Mouse (Mus musculus) CH12.LX (cell line): ENCODE results near the gene Fbxo30. TPM values are rescaled to one million over a fixed set of nuclear protein-coding genes. Genes with fewer than 3 reads are reported as not detected.

Experiments
- DNase-seq: peaks from one replicate; pipeline ENCODE4 v3.0.0-alpha.2; 2013; ENCODE audit errors: extremely low read depth
- H3K27ac ChIP-seq: 2 replicates; pipeline ENCODE4 v1.5.1; 2012; ENCODE audit warnings: low read depth, mild to moderate bottlenecking, control low read depth, moderate library complexity; ENCODE audit not compliant: insufficient read depth
- H3K27me3 ChIP-seq: replicated peaks from 2 replicates; pipeline ENCODE3; 2012; ENCODE audit warnings: inconsistent platforms
- H3K36me3 ChIP-seq, 2 experiments: replicated peaks in 1 of 2; 2 replicates each; pipeline versions ENCODE3 to v1.6.1; 2012; ENCODE audit warnings: inconsistent platforms in 1 of 2, low read length in 1 of 2, mild to moderate bottlenecking in 1 of 2, mixed read lengths in 1 of 2, moderate library complexity in 1 of 2; ENCODE audit not compliant: control insufficient read depth in 1 of 2, insufficient read depth in 1 of 2
- H3K4me1 ChIP-seq, 2 experiments: 2 replicates each; pipeline ENCODE4 v1.6.1; 2012; ENCODE audit warnings: inconsistent platforms in 1 of 2, moderate library complexity in 1 of 2; ENCODE audit not compliant: insufficient read depth in 2 of 2, control insufficient read depth in 1 of 2
- H3K4me2 ChIP-seq: 2 replicates; pipeline ENCODE4 v1.6.1; 2012; ENCODE audit warnings: low read depth, mild to moderate bottlenecking, control low read depth; ENCODE audit not compliant: poor library complexity, insufficient read depth, severe bottlenecking
- H3K4me3 ChIP-seq, 3 experiments: fragments of 150-350 bp in 1 of 3; sonication (generic) in 1 of 3; replicated peaks in 1 of 3; 2 replicates each; pipeline versions ENCODE3 to v1.5.1; 2011 to 2012; ENCODE audit warnings: low read depth in 2 of 3, low read length in 2 of 3, mild to moderate bottlenecking in 2 of 3, moderate library complexity in 2 of 3, control low read depth in 1 of 3, improper control_type of control experiment in 1 of 3, inconsistent platforms in 1 of 3, mixed read lengths in 1 of 3; ENCODE audit not compliant: poor library complexity in 1 of 3
- H3K79me2 ChIP-seq: replicated peaks from 2 replicates; pipeline ENCODE4 v1.6.1; 2012; ENCODE audit warnings: mild to moderate bottlenecking, moderate library complexity; ENCODE audit not compliant: control insufficient read depth, poor library complexity, insufficient read depth, severe bottlenecking; ENCODE audit errors: extremely low read depth
- H3K9ac ChIP-seq: 2 replicates; pipeline ENCODE4 v1.6.1; 2012; ENCODE audit warnings: low read depth, mild to moderate bottlenecking, control low read depth, moderate library complexity; ENCODE audit not compliant: insufficient read depth
- H3K9me3 ChIP-seq: replicated peaks from 2 replicates; pipeline ENCODE3; 2012; ENCODE audit warnings: low read length, inconsistent platforms, mixed read lengths
- BHLHE40 ChIP-seq: IDR thresholded peaks from 2 replicates; pipeline ENCODE4 v1.6.1; 2011; ENCODE audit warnings: mild to moderate bottlenecking, low read depth, low read length, improper control_type of control experiment
- CTCF ChIP-seq, 2 experiments: IDR thresholded peaks in 1 of 2; conservative IDR thresholded peaks in 1 of 2; 2 replicates each; pipeline ENCODE4 v1.5.1; 2011 to 2012; ENCODE audit warnings: low read depth in 2 of 2, low read length in 2 of 2, improper control_type of control experiment in 1 of 2, inconsistent platforms in 1 of 2, mild to moderate bottlenecking in 1 of 2, moderate library complexity in 1 of 2
- E2F4 ChIP-seq: IDR thresholded peaks from 2 replicates; pipeline ENCODE4 v1.6.1; 2011; ENCODE audit warnings: low read depth, low read length, improper control_type of control experiment; ENCODE audit not compliant: insufficient replicate concordance
- GABPA ChIP-seq: IDR thresholded peaks from 2 replicates; pipeline ENCODE4 v1.6.1; 2012; ENCODE audit warnings: low read depth, low read length, improper control_type of control experiment, inconsistent platforms; ENCODE audit not compliant: insufficient replicate concordance
- JUN ChIP-seq: IDR thresholded peaks from 2 replicates; pipeline ENCODE4 v1.6.1; 2011; ENCODE audit warnings: low read depth, mild to moderate bottlenecking, low read length, improper control_type of control experiment, moderate library complexity; ENCODE audit not compliant: insufficient read depth
- KAT2A ChIP-seq: IDR thresholded peaks from 2 replicates; pipeline ENCODE4 v1.6.1; 2012; ENCODE audit warnings: low read length, improper control_type of control experiment, inconsistent platforms; ENCODE audit not compliant: insufficient replicate concordance
- MAZ ChIP-seq: IDR thresholded peaks from 2 replicates; pipeline ENCODE4 v1.6.1; 2012; ENCODE audit warnings: low read depth, mild to moderate bottlenecking, inconsistent platforms, low read length, improper control_type of control experiment, moderate library complexity
- MXI1 ChIP-seq: IDR thresholded peaks from 2 replicates; pipeline ENCODE4 v1.6.1; 2011; ENCODE audit warnings: mild to moderate bottlenecking, low read depth, low read length, improper control_type of control experiment
- MYC ChIP-seq: IDR thresholded peaks from 2 replicates; pipeline ENCODE4 v1.6.1; 2011; ENCODE audit warnings: low read depth, mild to moderate bottlenecking, improper control_type of control experiment, low read length
- NELFE ChIP-seq: IDR thresholded peaks from 2 replicates; pipeline ENCODE4 v1.6.1; 2011; ENCODE audit warnings: low read depth, low read length, improper control_type of control experiment
- POLR2AphosphoS2 ChIP-seq: IDR thresholded peaks from 2 replicates; pipeline ENCODE4 v1.6.1; 2011; ENCODE audit warnings: low read depth, low read length, improper control_type of control experiment
- RAD21 ChIP-seq: IDR thresholded peaks from 2 replicates; pipeline ENCODE4 v1.6.1; 2011; ENCODE audit warnings: low read depth, mild to moderate bottlenecking, low read length, improper control_type of control experiment, moderate library complexity
- USF1 ChIP-seq: IDR thresholded peaks from 2 replicates; pipeline ENCODE4 v1.6.1; 2014; ENCODE audit warnings: low read depth, mild to moderate bottlenecking, inconsistent platforms, low read length, improper control_type of control experiment
- USF2 ChIP-seq: conservative IDR thresholded peaks from 2 replicates; pipeline ENCODE4 v1.6.1; 2011; ENCODE audit warnings: low read depth, low read length, improper control_type of control experiment
- ZC3H11A ChIP-seq: IDR thresholded peaks from 2 replicates; pipeline ENCODE4 v1.6.1; 2012; ENCODE audit warnings: low read depth, mild to moderate bottlenecking, inconsistent platforms, low read length, improper control_type of control experiment
- ZMIZ1 ChIP-seq: IDR thresholded peaks from 2 replicates; pipeline ENCODE4 v1.6.1; 2012; ENCODE audit warnings: low read depth, mild to moderate bottlenecking, inconsistent platforms, low read length, improper control_type of control experiment
- ZNF384 ChIP-seq: IDR thresholded peaks from 2 replicates; pipeline ENCODE4 v1.6.1; 2012; ENCODE audit warnings: low read depth, low read length, improper control_type of control experiment, inconsistent platforms
- dilution Hi-C: fragments of 300-500 bp; cut with MboI; formaldehyde crosslinking; loops from 2 replicates; pipeline ENCODE4 v1.14.3; 2020; ENCODE audit warnings: low sequenced_read_pairs; ENCODE audit not compliant: extremely low pct_unique_long_range_greater_than_20kb, extremely low pct_ligation_motif_present
- in situ Hi-C: fragments of 300-500 bp; cut with MboI; formaldehyde crosslinking; loops from 3 replicates; pipeline ENCODE4 v1.14.3; 2019; ENCODE audit warnings: low sequenced_read_pairs, low pct_ligation_motif_present, low pct_unique_long_range_greater_than_20kb, mixed read lengths
- polyA plus RNA-seq: library from polyadenylated mRNA; unstranded; fragments of >175 nt; gene quantifications from 2 replicates; pipeline ENCODE4 v1.2.1, GENCODE M21; 2012; ENCODE audit warnings: low read depth; ENCODE audit not compliant: insufficient read length
- total RNA-seq, 2 experiments: library from RNA; depleted of rRNA; stranded (reverse); fragments of 300-350 nt in 1 of 2; fragments of >200 nt in 1 of 2; gene quantifications; 2 replicates each; pipeline ENCODE4 v1.2.3; 2012 to 2014

Fbxo30 gene
- total and polyA plus RNA-seq, 3 experiments = 1.8 to 3.1 (median 2.6) TPM

DNA sequence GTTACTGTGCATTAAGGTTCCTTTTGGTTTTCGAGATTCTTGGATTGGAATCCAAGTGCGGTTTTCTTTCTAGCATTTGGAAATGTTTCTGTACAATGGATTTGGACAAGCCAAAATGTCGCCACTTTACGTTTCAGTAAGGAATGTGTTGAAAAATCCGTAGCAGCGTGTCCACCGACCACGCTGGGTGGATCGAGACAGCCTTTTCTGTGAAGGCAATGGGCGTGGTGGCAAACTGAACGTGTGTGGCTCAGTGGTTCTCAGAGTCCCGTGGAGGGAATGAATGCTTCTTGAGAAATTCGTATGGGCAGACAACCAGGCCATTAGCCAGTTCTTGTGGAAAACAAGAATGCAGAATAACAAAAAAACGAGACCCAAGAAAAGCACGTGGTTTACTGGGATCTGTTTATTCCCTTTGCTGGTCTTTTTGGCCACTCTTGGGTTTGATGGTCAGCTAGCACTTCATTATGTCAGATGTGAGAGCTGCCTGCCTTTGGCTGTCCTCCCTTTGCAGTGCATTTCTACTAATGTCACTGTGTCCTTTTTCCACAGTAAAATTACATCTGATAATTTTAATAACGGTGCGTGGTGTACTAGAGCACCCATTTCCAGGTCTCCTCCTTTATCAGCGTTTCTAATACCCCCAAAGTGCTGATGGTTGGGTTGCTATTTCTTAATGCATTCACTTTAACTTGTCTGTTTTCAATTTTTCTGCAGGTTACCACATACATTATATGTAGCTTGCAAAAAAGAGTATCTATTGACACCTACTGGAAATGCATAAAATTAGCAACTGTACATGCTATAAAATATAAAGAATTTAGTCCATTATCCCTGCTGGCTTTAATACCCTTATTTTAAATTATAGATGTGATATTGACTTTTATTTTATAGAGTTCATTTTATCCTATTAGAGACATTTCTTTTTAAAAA lies 63.7 kb downstream of the Fbxo30 start:
- dilution Hi-C loops (no loop called here), in situ Hi-C loops (no loop called here)
- H3K27me3 ChIP-seq = no peaks in the 10 kb centered on the region
- TF ChIP-seq MYC (no peak), MXI1 (no peak), MAZ (no peak), JUN (no peak), NELFE (no peak), USF1 (no peak), ZMIZ1 (no peak), ZC3H11A (no peak), CTCF (conservative IDR thresholded peaks at IDR 0.05 in 1 of 2, IDR thresholded peaks at IDR 0.05 in 1 of 2; ENCODE audit: low read depth in 2 of 2, low read length in 2 of 2) (peak in 1 of 2 experiments; percentile 21; a peak in 1 of 4 replicates), POLR2AphosphoS2 (no peak), GABPA (no peak), BHLHE40 (no peak), ZNF384 (no peak), KAT2A (no peak), RAD21 (peak; percentile 35), USF2 (no peak), E2F4 (no peak)
- no peaks in the 10 kb centered on the region for H3K79me2 ChIP-seq
- H3K36me3 ChIP-seq = no peaks in the 10 kb centered on the region
- no peak for DNase-seq
- no peaks in the 10 kb centered on the region for H3K9me3 ChIP-seq
- no peak overlapping the region for H3K9ac ChIP-seq
- H3K4me3 ChIP-seq = no peak overlapping the region
- H3K4me1 ChIP-seq = no peaks in the 10 kb centered on the region
- H3K4me2 ChIP-seq = no peak overlapping the region
- H3K27ac ChIP-seq = no peak overlapping the region

Other genes with a start within 250 kb of the Fbxo30 start
- gene Grm1, start 199.0 kb upstream of the Fbxo30 start, total RNA-seq (2012; rRNA removed) = not detected in 2 replicates
- gene Grm1, start 199.0 kb upstream of the Fbxo30 start, total RNA-seq (2014; rRNA removed) = not detected in 2 replicates
- gene Grm1, start 199.0 kb upstream of the Fbxo30 start, polyA plus RNA-seq = not detected in 2 replicates
- 12.1 and 12.9 TPM in 2 replicates for gene Shprh, start 131.9 kb upstream of the Fbxo30 start, total RNA-seq (2012; rRNA removed)
- gene Shprh, start 131.9 kb upstream of the Fbxo30 start, total RNA-seq (2014; rRNA removed) = 11.0 and 11.2 TPM in 2 replicates
- 11.5 and 12.1 TPM in 2 replicates for gene Shprh, start 131.9 kb upstream of the Fbxo30 start, polyA plus RNA-seq
- gene Epm2a, start 62.1 kb downstream of the Fbxo30 start, total RNA-seq (2012; rRNA removed) = not detected in 2 replicates
- gene Epm2a, start 62.1 kb downstream of the Fbxo30 start, total RNA-seq (2014; rRNA removed) = not detected in 2 replicates
- not detected in 2 replicates for gene Epm2a, start 62.1 kb downstream of the Fbxo30 start, polyA plus RNA-seq